Mouse (Mus musculus) cerebellum, adult 2 months (tissue): ENCODE results near the gene Aspscr1.

Source experiments
- CTCF ChIP-seq: fragments of 200-500 bp; IDR thresholded peaks from 2 replicates; pipeline ENCODE4 v1.5.1; 2011; ENCODE audit warnings: low read depth, mild to moderate bottlenecking, control low read depth, low read length, moderate library complexity, borderline replicate concordance; ENCODE audit not compliant: insufficient read depth
- POLR2A ChIP-seq: fragments of 200-500 bp; IDR thresholded peaks from 2 replicates; pipeline ENCODE4 v1.6.1; 2011; ENCODE audit warnings: low read length, control low read depth, borderline replicate concordance; ENCODE audit not compliant: insufficient read depth

DNA sequence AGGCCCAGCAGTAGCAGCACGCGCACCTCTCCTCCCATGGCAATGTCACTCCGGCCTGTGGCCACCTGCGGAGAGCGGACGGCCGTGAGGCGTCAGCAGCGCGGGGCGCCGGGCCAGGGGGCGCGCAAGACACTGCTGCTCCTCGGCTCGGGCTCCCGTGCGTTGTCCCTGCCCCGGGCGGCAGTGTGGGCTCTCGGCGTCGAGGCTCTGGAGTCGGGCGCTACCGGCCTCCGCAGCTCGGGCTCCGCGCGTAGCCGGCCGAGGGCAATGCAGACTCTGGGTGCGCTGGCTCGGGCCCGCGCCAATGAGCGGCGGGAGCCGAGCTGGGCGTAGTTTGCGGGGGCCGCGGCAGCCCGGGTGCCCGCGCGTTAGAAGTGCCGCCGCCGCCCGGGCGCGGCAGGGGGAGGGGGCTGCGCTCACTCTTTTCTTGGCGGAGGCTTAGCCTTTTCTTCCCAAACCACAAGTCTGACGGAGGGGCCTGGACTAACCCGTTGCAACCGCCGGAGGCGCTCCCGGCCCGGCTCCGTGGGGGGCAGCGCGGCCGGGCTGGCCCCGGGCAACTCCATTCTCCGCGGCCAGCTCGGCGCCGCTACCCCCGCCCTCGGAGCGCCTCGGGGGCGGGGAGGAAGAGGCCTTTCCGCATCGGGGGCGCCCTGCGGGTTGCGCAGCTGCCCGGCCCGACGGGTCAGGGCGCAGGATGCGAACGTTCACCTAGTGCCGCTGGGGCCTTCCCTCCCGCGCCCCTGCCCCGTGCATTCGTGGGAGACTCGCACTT, 12.3 kb upstream of the Aspscr1 start:
- no peak for TF ChIP-seq CTCF
- no peak for TF ChIP-seq POLR2A
